In the genomic region with DNA sequence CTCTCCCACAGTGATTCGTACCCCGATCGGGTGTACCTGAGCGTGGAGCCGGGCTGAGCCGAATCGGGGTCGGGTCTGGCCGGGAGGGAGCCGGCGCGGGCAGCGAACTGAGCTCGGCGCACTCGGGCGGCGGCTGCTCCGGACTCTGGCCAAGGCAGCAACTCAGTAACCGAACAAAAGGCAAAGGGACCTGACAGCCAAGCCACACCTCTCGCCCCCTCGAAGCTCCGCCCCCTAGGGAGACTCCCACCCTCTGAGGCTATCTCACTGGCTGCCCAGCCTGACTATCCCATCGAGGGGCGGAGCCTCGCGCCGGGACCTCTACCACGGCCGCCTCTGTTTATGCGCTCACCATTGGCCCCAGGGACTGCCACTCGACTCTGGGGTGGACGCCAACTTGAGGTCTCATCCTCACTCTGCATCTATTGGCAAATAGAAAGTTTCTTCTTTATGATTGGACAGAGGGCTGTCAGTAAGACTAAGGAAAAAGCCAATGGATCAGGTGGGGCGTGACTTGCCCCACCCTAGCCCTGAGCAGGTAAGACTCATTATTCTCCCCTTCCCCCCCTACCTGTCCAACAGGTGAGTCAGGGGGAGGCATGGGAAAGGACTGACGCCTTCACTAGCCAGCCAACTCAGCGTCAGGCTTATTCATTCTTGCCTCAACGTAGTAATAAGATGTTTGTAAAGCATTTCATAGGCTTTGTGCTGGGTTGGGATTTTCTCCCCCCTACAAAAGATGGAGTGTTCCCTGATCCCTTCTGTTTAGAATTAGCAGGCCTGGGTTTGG, we compare ENCODE assay signal across 8 mouse cellular contexts. TPM values are rescaled to one million over a fixed set of nuclear protein-coding genes. Genes with fewer than 3 reads are reported as not detected.
A peak's percentile ranks its signal among the peaks of the same experiment; 100 is the strongest.
DNase-seq lines count a peak whose midpoint lies in the region; ATAC-seq and TF ChIP-seq lines count a peak whose summit lies in the region.

Jup (minus strand) TSS at position 164 of the 790 bp plus-strand sequence.

- peak; percentile 99 for ATAC-seq in forebrain, embryonic 15.5 days (replicated peaks)
- ATAC-seq in neutrophil, adult 5-6 weeks (ENCODE audit: extremely low read depth, insufficient number of reproducible peaks, low FRiP score, poor library complexity, severe bottlenecking): peak; percentile 81

- no peaks in the 10 kb centered on the region for H3K36me3 ChIP-seq in forebrain, embryonic 15.5 days

- H3K9ac ChIP-seq in forebrain, embryonic 15.5 days (replicated peaks): peak within 1 kb of the TSS; percentile 58

- H3K9me3 ChIP-seq in forebrain, embryonic 15.5 days: no peaks in the 10 kb centered on the region

- 1% methylated on average over 37 of the region's 37 CpGs for WGBS in forebrain, embryonic 15.5 days
- 2% methylated on average over 37 of the region's 37 CpGs for WGBS in lung, adult 2 months

- no peak for TF ChIP-seq CTCF in lung, adult 2 months (IDR thresholded peaks at IDR 0.05; ENCODE audit: insufficient read depth, low read length)

- peak within 1 kb of the TSS; percentile 71 for H3K4me3 ChIP-seq in forebrain, embryonic 15.5 days
- peak within 1 kb of the TSS; percentile 97 for H3K4me3 ChIP-seq in lung, adult 2 months (replicated peaks; ENCODE audit: extremely low read depth, low read depth, low read length)

- peaks cover 16% of the 10 kb centered on the region; the same call in 1 of the 2 replicates for H3K27me3 ChIP-seq in forebrain, embryonic 15.5 days

- DNase-seq in ES-CJ7 (ENCODE audit: low read depth, low spot score): peak; percentile 100
- DNase-seq in cerebellum, adult 11-12 months: peak; percentile 100
- DNase-seq in heart, postnatal 25 days (ENCODE audit: low spot score): peak; percentile 100
- peak; percentile 99 to 100 for DNase-seq in layer of hippocampus, adult 18-20 months (ENCODE audit: low spot score in 2 of 2)
- DNase-seq in lung, adult 2 months: peak; percentile 99
- peak; percentile 90 to 94 for DNase-seq in thymus, adult 18-20 months

- intact Hi-C loops in heart, postnatal 25 days (cut with DNase I): no loop called here

- peak within 1 kb of the TSS; percentile 64; the same call in 1 of the 2 replicates for H3K27ac ChIP-seq in forebrain, embryonic 15.5 days (replicated peaks)

- peaks cover 33% of the 10 kb centered on the region for H3K4me1 ChIP-seq in forebrain, embryonic 15.5 days
- H3K4me1 ChIP-seq in lung, adult 2 months (ENCODE audit: control insufficient read depth, insufficient read depth, low read length): peaks cover 33% of the 10 kb centered on the region

- peak; percentile 99 for TF ChIP-seq POLR2A in lung, adult 2 months (IDR thresholded peaks at IDR 0.05; ENCODE audit: borderline replicate concordance, extremely low read depth, low read depth, low read length)

- H3K4me2 ChIP-seq in forebrain, embryonic 15.5 days (replicated peaks): peak within 1 kb of the TSS; percentile 66

RNA-seq across cellular contexts. Expression of gene Jup, which starts in this region (rescaled TPM):
- 51.4 and 55.4 TPM in 2 replicates for polyA plus RNA-seq in forebrain, embryonic 15.5 days (2015; fragmentation: Nextera tagmentation; extraction: Ambion mirVana)
- total RNA-seq in heart, postnatal 25 days (2021): 100 to 1,000 TPM; 239 to 247 TPM
- total RNA-seq in layer of hippocampus, adult 18-20 months (2021): 10 to 100 TPM; 31.0 to 35.6 TPM
- 631 and 728 TPM in 2 replicates for polyA plus RNA-seq in lung, adult 2 months (2012; rRNA removed)
- total RNA-seq in neutrophil, adult 5-6 weeks (2017): 2.0 and 3.0 TPM in 2 replicates

Comparison
In these comparisons a context has a peak if more than half of its experiments do, and no peak if none do; other contexts are left out.
1. Peak in every context shown above with its lines: DNase-seq, ATAC-seq, H3K4me3 ChIP-seq and H3K27ac ChIP-seq.
2. RNA of gene Jup (total RNA-seq): 239 to 247 TPM in heart, postnatal 25 days; 31.0 to 35.6 TPM in layer of hippocampus, adult 18-20 months and 2.0 to 3.0 TPM in neutrophil, adult 5-6 weeks; every median in the first group is over 4 times any median in the second.
3. RNA of gene Jup (polyA plus RNA-seq): 631 to 728 TPM in lung, adult 2 months; 51.4 to 55.4 TPM in forebrain, embryonic 15.5 days; every median in the first group is over 10 times any median in the second.